ENCODE assay signal across 14 mouse cellular contexts in genomic region chr4:100155731-100156130, GRCm38 (mm10).
"Had no signal": no experiment of that assay in that cellular context is flagged by ENCODE, and none has a peak within 500 bp of the region (broad histone marks: within the 10 kb centered on the region; RNA-seq: fewer than 3 reads in every experiment).

No protein-coding gene starts in this region.

- ATAC-seq: midbrain, embryonic 13.5 days; midbrain, embryonic 15.5 days had no signal

- H3K4me3 ChIP-seq: midbrain, embryonic 13.5 days; midbrain, embryonic 15.5 days; neural tube, embryonic 12.5 days; stomach, embryonic 15.5 days had no signal

- H3K27ac ChIP-seq: midbrain, embryonic 13.5 days; midbrain, embryonic 15.5 days; neural tube, embryonic 12.5 days; stomach, embryonic 15.5 days; stomach, postnatal 0 days had no signal

- DNase-seq: lung, adult 18-20 months; lung, embryonic 14.5 days; lung, postnatal 10 days; lung, postnatal 4 days; right cerebral cortex, postnatal 14 days; thymus, adult 2 months; thymus, postnatal 25 days; thymus, postnatal 4 days had no signal

- H3K9ac ChIP-seq: lung, embryonic 14.5 days; midbrain, embryonic 13.5 days; midbrain, embryonic 15.5 days; neural tube, embryonic 12.5 days; stomach, embryonic 15.5 days had no signal

- H3K36me3 ChIP-seq: midbrain, embryonic 13.5 days; midbrain, embryonic 15.5 days; neural tube, embryonic 12.5 days; stomach, embryonic 15.5 days had no signal

- H3K9me3 ChIP-seq: midbrain, embryonic 13.5 days; midbrain, embryonic 15.5 days; neural tube, embryonic 12.5 days; stomach, embryonic 15.5 days had no signal

- H3K4me2 ChIP-seq: lung, embryonic 14.5 days; midbrain, embryonic 11.5 days; midbrain, embryonic 13.5 days; midbrain, embryonic 15.5 days; neural tube, embryonic 12.5 days; stomach, embryonic 15.5 days had no signal

- H3K27me3 ChIP-seq: midbrain, embryonic 13.5 days; midbrain, embryonic 15.5 days; neural tube, embryonic 12.5 days; stomach, embryonic 15.5 days had no signal
